Mouse (Mus musculus) megakaryocyte, embryonic 14.5 days (primary cell): ENCODE measurements around the gene Ppp2r1b. TPM values are rescaled to one million over a fixed set of nuclear protein-coding genes. Genes with fewer than 3 reads are reported as not detected.

ENCODE experiments used
- H3K27me3 ChIP-seq: replicated peaks from 2 replicates; pipeline ENCODE3; 2012; ENCODE audit warnings: inconsistent platforms
- H3K36me3 ChIP-seq: replicated peaks from 2 replicates; pipeline ENCODE3; 2012; ENCODE audit warnings: low read length, inconsistent platforms, mixed read lengths
- H3K4me1 ChIP-seq: 2 replicates; pipeline ENCODE4 v1.6.1; 2012; ENCODE audit warnings: inconsistent platforms
- H3K4me3 ChIP-seq: replicated peaks from 2 replicates; pipeline ENCODE3; 2012; ENCODE audit warnings: moderate library complexity, mild to moderate bottlenecking, inconsistent platforms
- H3K9me3 ChIP-seq: 2 replicates; pipeline ENCODE4 v1.6.1; 2012; ENCODE audit warnings: inconsistent platforms
- FLI1 ChIP-seq: IDR thresholded peaks from 2 replicates; pipeline ENCODE4 v1.6.1; 2012; ENCODE audit warnings: low read length, inconsistent platforms, mixed read lengths
- GATA1 ChIP-seq: IDR thresholded peaks from 3 replicates; pipeline ENCODE4 v1.6.1; 2012; ENCODE audit warnings: mixed read lengths, low read length, inconsistent platforms, borderline replicate concordance
- polyA plus RNA-seq: library from polyadenylated mRNA; stranded (reverse); fragments of >175 nt; gene quantifications from 2 replicates; pipeline ENCODE4 v1.2.3, GENCODE M21; 2012; ENCODE audit warnings: low replicate concordance; ENCODE audit not compliant: insufficient read depth

Ppp2r1b gene
- polyA plus RNA-seq, 1 experiment, result 1.4 TPM

- H3K4me1 ChIP-seq, result peaks cover 4% of the 10 kb centered on the region
- TF ChIP-seq GATA1 (no peak), FLI1 (no peak)
- no peaks in the 10 kb centered on the region for H3K27me3 ChIP-seq
- no peaks in the 10 kb centered on the region for H3K9me3 ChIP-seq
- peaks cover 96% of the 10 kb centered on the region for H3K36me3 ChIP-seq
- H3K4me3 ChIP-seq, result no peak overlapping the region
Observed at GRCm38 (mm10) chr9:50877431-50877830, 32.3 kb downstream of the Ppp2r1b start.

- Histone ChIP-seq H3K27me3 (no peaks in the 10 kb centered on the region), H3K9me3 (no peaks in the 10 kb centered on the region), H3K4me3 (no peak overlapping the region), H3K4me1 (peaks cover 20% of the 10 kb centered on the region), H3K36me3 (peaks cover 100% of the 10 kb centered on the region)
- TF ChIP-seq FLI1 (no peak), GATA1 (no peak)
Observed at GRCm38 (mm10) chr9:50882183-50882582, 37.1 kb downstream of the Ppp2r1b start.

- no peaks in the 10 kb centered on the region for H3K9me3 ChIP-seq
- peaks cover 34% of the 10 kb centered on the region for H3K4me1 ChIP-seq
- TF ChIP-seq GATA1 (no peak), FLI1 (no peak)
- H3K27me3 ChIP-seq, result no peaks in the 10 kb centered on the region
- H3K36me3 ChIP-seq, result peaks cover 99% of the 10 kb centered on the region
- H3K4me3 ChIP-seq, result no peak overlapping the region
Observed at GRCm38 (mm10) chr9:50884093-50884492, 39.0 kb downstream of the Ppp2r1b start.

DNA sequence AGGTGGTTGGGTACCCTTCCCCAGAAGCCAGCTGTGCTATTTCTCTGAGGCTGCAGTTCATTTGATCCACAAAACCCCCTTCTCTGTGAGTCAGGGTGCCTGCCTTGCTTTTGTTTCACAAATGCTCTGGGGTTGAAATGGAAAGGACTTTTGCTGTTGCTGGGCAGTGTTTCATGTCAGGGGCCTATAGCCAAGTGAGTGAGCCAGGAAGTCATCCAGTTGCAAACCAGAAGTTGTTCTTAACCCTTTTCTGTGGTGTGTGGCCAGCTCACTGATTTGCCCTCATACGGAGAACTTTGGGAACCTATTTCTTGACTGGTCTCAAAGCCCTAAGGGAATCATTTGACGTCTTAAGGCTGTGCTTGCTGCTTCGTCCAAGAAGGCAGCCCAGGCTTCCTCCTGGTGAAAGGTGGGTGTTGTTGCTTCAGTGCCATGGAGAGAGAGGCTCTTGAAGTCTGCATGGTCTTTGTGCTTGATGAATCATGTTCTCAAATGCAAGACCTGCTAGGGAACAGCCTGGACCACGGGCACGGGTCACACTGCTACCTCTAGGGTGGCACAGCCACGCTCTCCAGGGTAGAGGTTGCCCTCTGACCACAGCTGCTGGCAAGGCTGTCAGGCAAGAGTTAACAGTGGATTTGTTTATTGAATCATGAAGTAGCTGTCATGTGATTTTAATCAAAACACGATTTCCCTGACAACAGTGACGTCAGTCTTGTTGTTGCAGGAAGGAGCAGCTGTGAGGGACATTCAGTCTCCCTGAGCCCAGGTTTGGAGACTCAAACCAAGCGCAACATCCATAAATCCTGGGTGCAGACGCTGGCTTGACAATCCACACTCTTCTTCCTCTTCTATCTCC is 39.9 kb downstream of the Ppp2r1b start:
- TF ChIP-seq FLI1, result no peak
- Histone ChIP-seq H3K36me3 (peaks cover 97% of the 10 kb centered on the region), H3K9me3 (no peaks in the 10 kb centered on the region)

DNA sequence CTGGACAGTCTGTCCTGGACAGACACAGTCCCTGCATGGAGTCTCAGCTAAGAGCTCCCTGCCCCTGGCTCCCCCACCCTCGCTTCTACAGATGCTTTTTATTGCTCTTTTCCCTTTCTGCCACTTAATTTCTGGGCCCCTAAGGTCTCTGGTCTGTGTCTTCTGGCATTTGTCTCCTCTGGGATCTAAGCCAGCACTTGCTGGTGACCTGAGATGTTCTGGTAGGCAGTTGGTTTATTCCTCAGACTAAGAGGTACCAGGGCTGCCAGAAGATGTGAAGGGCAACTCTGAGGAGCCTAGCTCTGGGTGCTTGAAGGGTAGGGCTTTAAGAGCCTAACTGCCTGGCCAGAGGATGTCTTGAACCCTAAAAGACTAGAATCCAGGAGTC is 40.5 kb downstream of the Ppp2r1b start:
- Histone ChIP-seq H3K4me1 (peaks cover 38% of the 10 kb centered on the region), H3K4me3 (no peak overlapping the region), H3K36me3 (peaks cover 95% of the 10 kb centered on the region), H3K27me3 (no peaks in the 10 kb centered on the region), H3K9me3 (no peaks in the 10 kb centered on the region)
- no peak for TF ChIP-seq FLI1
- TF ChIP-seq GATA1, result no peak

More for the DNA sequence above, 39.9 kb downstream of the Ppp2r1b start:
- H3K4me3 ChIP-seq, result no peak overlapping the region
- no peaks in the 10 kb centered on the region for H3K27me3 ChIP-seq
- H3K4me1 ChIP-seq, result peaks cover 36% of the 10 kb centered on the region

GRCm38 (mm10) chr9:50886870-50887269 is 41.8 kb downstream of the Ppp2r1b start:
- H3K4me1 ChIP-seq, result peaks cover 44% of the 10 kb centered on the region
- TF ChIP-seq GATA1 (no peak), FLI1 (no peak)
- H3K4me3 ChIP-seq, result no peak overlapping the region
- no peaks in the 10 kb centered on the region for H3K9me3 ChIP-seq
- H3K27me3 ChIP-seq, result no peaks in the 10 kb centered on the region
- H3K36me3 ChIP-seq, result peaks cover 95% of the 10 kb centered on the region

- Histone ChIP-seq H3K36me3 (peaks cover 95% of the 10 kb centered on the region), H3K9me3 (no peaks in the 10 kb centered on the region), H3K4me1 (peaks cover 43% of the 10 kb centered on the region), H3K4me3 (no peak overlapping the region), H3K27me3 (no peaks in the 10 kb centered on the region)
- TF ChIP-seq GATA1, result no peak
- TF ChIP-seq FLI1, result no peak
Observed at GRCm38 (mm10) chr9:50887351-50887750, 42.2 kb downstream of the Ppp2r1b start.

DNA sequence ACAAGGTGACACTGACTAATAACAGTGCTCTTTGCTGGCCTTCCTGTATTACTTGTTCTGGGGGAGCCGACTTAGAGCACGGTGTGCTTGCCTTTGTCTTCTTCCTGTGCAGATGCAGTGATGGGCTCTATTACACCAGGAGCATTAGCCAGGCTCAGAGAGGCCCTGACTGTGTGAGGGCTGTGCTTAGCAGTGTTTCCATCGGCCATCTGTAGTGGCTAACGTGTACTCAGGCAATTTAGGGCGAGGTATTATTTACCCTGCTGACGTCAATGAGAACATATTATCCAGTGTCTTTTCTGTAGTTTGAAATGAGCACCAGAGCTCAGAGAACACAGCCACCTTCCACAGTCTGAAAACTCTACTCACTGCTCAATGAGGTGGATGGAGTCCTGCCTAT is 44.1 kb downstream of the Ppp2r1b start:
- H3K4me3 ChIP-seq, result no peak overlapping the region
- H3K27me3 ChIP-seq, result no peaks in the 10 kb centered on the region
- TF ChIP-seq FLI1 (no peak), GATA1 (no peak)
- peaks cover 32% of the 10 kb centered on the region for H3K4me1 ChIP-seq
- H3K9me3 ChIP-seq, result no peaks in the 10 kb centered on the region
- H3K36me3 ChIP-seq, result peaks cover 95% of the 10 kb centered on the region

DNA sequence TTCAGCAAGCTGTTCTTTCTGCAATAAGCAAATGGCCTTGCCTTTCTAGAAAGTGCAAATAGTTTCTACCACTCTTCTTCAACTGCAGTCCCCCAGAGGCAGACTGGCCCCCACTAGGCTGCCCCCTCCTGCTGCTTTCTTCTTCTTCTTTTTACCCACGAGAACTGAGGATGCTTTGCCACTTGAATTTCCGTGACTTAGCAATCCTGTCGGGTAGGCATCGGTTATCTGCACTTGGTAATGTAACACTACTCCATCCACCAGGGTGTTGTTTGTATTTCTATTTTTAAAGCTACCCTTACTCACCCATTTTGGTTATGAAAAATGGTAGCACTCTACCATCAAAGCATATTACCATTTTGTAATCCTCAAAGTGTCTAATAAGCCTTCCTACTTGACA is 44.9 kb downstream of the Ppp2r1b start:
- H3K4me1 ChIP-seq, result peaks cover 36% of the 10 kb centered on the region
- TF ChIP-seq FLI1 (no peak), GATA1 (no peak)
- H3K27me3 ChIP-seq, result no peaks in the 10 kb centered on the region
- peaks cover 95% of the 10 kb centered on the region for H3K36me3 ChIP-seq
- H3K9me3 ChIP-seq, result no peaks in the 10 kb centered on the region
- H3K4me3 ChIP-seq, result no peak overlapping the region

GRCm38 (mm10) chr9:50890494-50891090 is 45.5 kb downstream of the Ppp2r1b start:
- TF ChIP-seq GATA1 (no peak), FLI1 (no peak)
- Histone ChIP-seq H3K9me3 (no peaks in the 10 kb centered on the region), H3K4me1 (peaks cover 40% of the 10 kb centered on the region), H3K36me3 (peaks cover 95% of the 10 kb centered on the region), H3K27me3 (no peaks in the 10 kb centered on the region), H3K4me3 (no peak overlapping the region)
